Mouse (Mus musculus): ENCODE data around the gene Gm10061.
"Not testable (repeated sequence)": the region's sequence is repeated elsewhere in the genome, so short reads cannot be mapped to it uniquely, and the experiment has no call there.

The Gm10061 gene

GRCm38 (mm10) chr16:89150786-89151185, at the start of gene Gm10061:
TSS of gene Gm10061 (plus strand) at chr16:89151086.
- DNase-seq (ENCODE audit: extremely low read depth, insufficient read length, low spot score) = no peak

DNA sequence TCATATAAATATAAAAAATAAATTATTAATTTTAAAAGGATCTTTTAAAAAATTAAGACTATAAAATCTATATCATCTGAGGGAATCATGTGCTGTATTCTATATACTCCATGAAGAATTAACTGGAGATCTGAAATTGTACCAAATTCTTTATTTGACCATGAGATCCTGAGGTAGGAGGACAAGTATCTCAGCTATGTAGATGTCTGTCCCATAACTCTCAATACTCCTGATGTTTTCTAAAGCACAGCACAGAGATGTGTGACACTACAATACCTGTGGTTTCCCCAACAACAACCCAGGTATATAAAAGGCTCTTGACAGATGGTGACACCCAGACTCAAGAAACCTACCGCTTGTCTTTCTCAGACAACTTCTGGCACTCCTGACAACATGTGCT, 10.3 kb upstream of the Gm10061 start, which contains the start of gene Gm6358:
Gene Gm6358, plus strand, starts transcription at position 301 of the 400 bp plus-strand sequence.
- no peak for DNase-seq (ENCODE audit: extremely low read depth, insufficient read length, low spot score)

DNA sequence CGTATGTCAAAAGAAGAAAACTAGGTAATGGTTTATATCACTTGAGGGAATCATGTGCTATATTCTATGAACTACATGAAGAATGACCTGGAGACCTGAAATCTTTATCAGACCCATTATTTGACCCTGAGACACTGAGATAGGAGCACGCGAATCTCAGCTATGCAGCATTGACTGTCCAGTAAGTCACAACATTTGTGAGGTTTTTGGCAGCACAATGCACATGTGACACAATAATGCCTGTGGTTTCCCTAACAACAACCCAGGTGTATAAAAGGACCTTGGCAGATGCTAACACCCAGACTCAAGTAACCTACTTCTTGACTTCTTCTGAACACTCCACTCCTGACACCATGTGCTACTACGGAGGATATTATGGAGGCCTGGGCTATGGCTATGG, 6.8 kb downstream of the Gm10061 start, which contains the start of gene Gm9789:
Gene Gm9789, plus strand, starts transcription at position 301 of the 400 bp plus-strand sequence.
- no peak for DNase-seq (ENCODE audit: extremely low read depth, insufficient read length, low spot score)

DNA sequence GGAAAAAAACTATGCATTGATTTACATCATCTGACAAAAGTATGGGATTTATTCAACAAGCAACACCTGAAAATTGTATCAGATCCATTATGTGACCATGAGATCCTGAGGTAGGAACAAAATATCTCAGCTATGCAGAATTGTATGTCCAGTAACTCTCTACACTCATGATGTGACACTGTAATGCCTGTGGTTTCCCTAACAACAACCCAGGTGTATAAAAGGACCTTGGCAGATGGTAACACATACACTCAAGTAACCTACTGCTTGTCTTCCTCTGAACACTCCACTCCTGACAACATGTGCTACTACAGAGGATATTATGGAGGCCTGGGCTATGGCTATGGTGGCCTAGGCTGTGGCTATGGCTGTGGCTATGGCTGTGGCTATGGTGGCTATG, 18.3 kb downstream of the Gm10061 start, which contains the start of gene Gm7735:
Gene Gm7735, plus strand, starts transcription at position 301 of the 400 bp plus-strand sequence.
- not testable (repeated sequence) for DNase-seq (ENCODE audit: extremely low read depth, insufficient read length, low spot score)

DNA sequence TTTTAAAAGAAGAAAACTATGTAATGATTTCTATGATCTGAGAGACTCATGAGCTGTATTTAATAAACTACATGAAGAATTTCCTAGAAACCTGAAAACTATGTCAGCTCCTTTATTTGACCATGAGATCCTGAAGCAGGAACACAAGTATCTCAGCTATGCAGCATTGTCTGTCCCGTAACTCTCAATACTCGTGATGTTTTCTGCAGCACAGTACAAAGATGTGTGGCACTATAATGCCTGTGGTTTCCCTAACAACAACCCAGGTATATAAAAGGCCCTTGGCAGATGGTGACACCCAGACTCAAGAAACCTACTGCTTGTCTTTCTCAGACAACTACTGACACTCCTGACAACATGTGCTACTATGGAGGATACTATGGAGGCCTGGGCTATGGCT, 23.5 kb downstream of the Gm10061 start, which contains the start of gene 1110057P08Rik:
Gene 1110057P08Rik, plus strand, starts transcription at position 301 of the 400 bp plus-strand sequence.
- DNase-seq (ENCODE audit: extremely low read depth, insufficient read length, low spot score) = no peak

DNA sequence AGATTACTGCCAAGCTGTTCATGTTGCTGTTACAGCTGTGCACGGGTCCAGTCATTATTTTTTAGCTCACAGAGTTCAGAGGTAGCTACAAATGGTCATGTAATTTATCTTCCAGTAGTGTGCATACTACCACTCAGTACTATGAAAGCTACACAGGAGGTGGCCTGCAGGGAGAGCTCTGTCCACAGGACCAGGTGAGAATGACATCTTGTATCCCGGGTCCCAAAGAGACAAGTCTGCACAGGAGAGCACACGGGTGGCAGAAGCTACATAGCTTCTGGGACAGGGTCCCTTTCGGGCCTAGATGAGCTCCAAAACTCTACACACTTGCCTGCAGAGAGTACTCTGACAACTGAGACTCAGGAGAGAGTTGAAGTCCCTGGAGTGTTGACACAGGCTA, 37.7 kb downstream of the Gm10061 start:
- no peak for DNase-seq (ENCODE audit: extremely low read depth, insufficient read length, low spot score)
